Mouse (Mus musculus): ENCODE measurements around the gene Ly6c1.

- no peak for TF ChIP-seq CTCF (IDR thresholded peaks at IDR 0.05; ENCODE audit: control insufficient read depth, insufficient read depth, low read length)
- TF ChIP-seq POLR2A (IDR thresholded peaks at IDR 0.05; ENCODE audit: borderline replicate concordance, control insufficient read depth, low read depth, low read length) = no peak
Measured at GRCm38 (mm10) chr15:75055985-75056384, 7.4 kb upstream of the Ly6c1 start.

Measured in bone marrow, adult 2 months (tissue).